Mouse (Mus musculus) liver, embryonic 16.5 days (tissue): ENCODE measurements around the gene Bean1. TPM values are rescaled to one million over a fixed set of nuclear protein-coding genes. Genes with fewer than 3 reads are reported as not detected.
A peak's percentile ranks its signal among the peaks of the same experiment; 100 is the strongest.
"Not testable (repeated sequence)": the region's sequence is repeated elsewhere in the genome, so short reads cannot be mapped to it uniquely, and the experiment has no call there.

Experiments used
- ATAC-seq: fragments of 200-750 bp; cut with Nextera tagmentation; 2 replicates; pipeline ENCODE4 v1.8.0; 2017; ENCODE audit warnings: low read depth, mild to moderate bottlenecking, moderate number of reproducible peaks, moderate library complexity
- H3K27ac ChIP-seq: fragments of 300-500 bp; sonication (generic); 2 replicates; pipeline ENCODE4 v1.5.1; 2014; ENCODE audit warnings: mild to moderate bottlenecking, low read length
- H3K27me3 ChIP-seq: fragments of 300-500 bp; sonication (generic); 2 replicates; pipeline ENCODE4 v1.6.1; 2014; ENCODE audit warnings: low read depth, low read length, mixed read lengths; ENCODE audit not compliant: control insufficient read depth, insufficient read depth
- H3K36me3 ChIP-seq: fragments of 300-500 bp; sonication (generic); 2 replicates; pipeline ENCODE4 v1.6.1; 2014; ENCODE audit warnings: mild to moderate bottlenecking; ENCODE audit not compliant: control insufficient read depth, insufficient read depth
- H3K4me1 ChIP-seq: fragments of 300-500 bp; sonication (generic); 2 replicates; pipeline ENCODE4 v1.6.1; 2014; ENCODE audit warnings: low read depth, low read length, mixed read lengths; ENCODE audit not compliant: control insufficient read depth
- H3K4me2 ChIP-seq: fragments of 300-500 bp; sonication (generic); 2 replicates; pipeline ENCODE4 v1.6.1; 2014; ENCODE audit warnings: low read depth, low read length, mixed read lengths
- H3K4me3 ChIP-seq: fragments of 300-500 bp; sonication (generic); 2 replicates; pipeline ENCODE4 v1.5.1; 2014; ENCODE audit warnings: low read depth, mild to moderate bottlenecking, low read length
- H3K9ac ChIP-seq: fragments of 300-500 bp; sonication (generic); 2 replicates; pipeline ENCODE4 v1.6.1; 2014; ENCODE audit warnings: low read depth, low read length
- H3K9me3 ChIP-seq: fragments of 300-500 bp; sonication (generic); replicated peaks from 2 replicates; pipeline ENCODE4 v1.6.1; 2016; ENCODE audit warnings: low read length; ENCODE audit not compliant: control insufficient read depth
- WGBS: fragments of 180-500 bp; shearing (Covaris S2); extraction: QIAGEN DNeasy Blood & Tissue Kit; methylation state at CpG from one replicate; pipeline ENCODE4 v1.1.7; 2014; ENCODE audit not compliant: insufficient replicate concordance; 5-methylcytosine and 5-hydroxymethylcytosine counted together
- polyA plus RNA-seq: library from polyadenylated mRNA; unstranded; fragments of >200 nt; fragmentation: Nextera tagmentation; extraction: Ambion mirVana; gene quantifications from 2 replicates; pipeline ENCODE4 v1.2.1, GENCODE M21; 2015

The Bean1 gene
- polyA plus RNA-seq, 1 experiment from 2014 or later: 0.05 TPM

- Histone ChIP-seq H3K4me3 (peak overlapping the region; percentile 90), H3K36me3 (no peaks in the 10 kb centered on the region), H3K9me3 (no peaks in the 10 kb centered on the region), H3K4me2 (peak overlapping the region; percentile 94), H3K4me1 (peaks cover 21% of the 10 kb centered on the region), H3K27ac (peak overlapping the region; percentile 81), H3K9ac (peak overlapping the region; percentile 80), H3K27me3 (no peaks in the 10 kb centered on the region)
- no peak for ATAC-seq
- 29% methylated on average over 22 of the region's 22 CpGs for WGBS
These were observed 77.0 kb downstream of the Bean1 start for GRCm38 (mm10) chr8:104247054-104247907.

- H3K27me3 ChIP-seq: no peaks in the 10 kb centered on the region
- H3K9me3 ChIP-seq: no peaks in the 10 kb centered on the region
- peak overlapping the region; percentile 90 for H3K4me3 ChIP-seq
- H3K36me3 ChIP-seq: no peaks in the 10 kb centered on the region
- peak overlapping the region; percentile 80 for H3K9ac ChIP-seq
- no peak for ATAC-seq
- peak overlapping the region; percentile 81 for H3K27ac ChIP-seq
- peaks cover 21% of the 10 kb centered on the region for H3K4me1 ChIP-seq
- peak overlapping the region; percentile 94 for H3K4me2 ChIP-seq
- 3% methylated on average over 11 of the region's 11 CpGs for WGBS
These were observed 77.7 kb downstream of the Bean1 start for GRCm38 (mm10) chr8:104247908-104248275.

GRCm38 (mm10) chr8:104248276-104248675 lies 78.0 kb downstream of the Bean1 start, which contains the start of gene Tk2:
Gene Tk2, minus strand, starts transcription at chr8:104248558.
- H3K9me3 ChIP-seq: no peaks in the 10 kb centered on the region
- peaks cover 21% of the 10 kb centered on the region for H3K4me1 ChIP-seq
- H3K4me3 ChIP-seq: peak within 1 kb of the TSS; percentile 90
- H3K36me3 ChIP-seq: no peaks in the 10 kb centered on the region
- ATAC-seq: peak; percentile 83
- under 1% methylated on average over 28 of the region's 28 CpGs for WGBS
- H3K27ac ChIP-seq: peak within 1 kb of the TSS; percentile 81
- H3K4me2 ChIP-seq: peak within 1 kb of the TSS; percentile 94
- peak within 1 kb of the TSS; percentile 80 for H3K9ac ChIP-seq
- no peaks in the 10 kb centered on the region for H3K27me3 ChIP-seq

- H3K27ac ChIP-seq: no peak overlapping the region
- 71% methylated on average over 7 of the region's 7 CpGs for WGBS
- no peak overlapping the region for H3K9ac ChIP-seq
- no peak overlapping the region for H3K4me3 ChIP-seq
- no peaks in the 10 kb centered on the region for H3K36me3 ChIP-seq
- H3K4me2 ChIP-seq: no peak overlapping the region
- no peaks in the 10 kb centered on the region for H3K27me3 ChIP-seq
- H3K4me1 ChIP-seq: peaks cover 21% of the 10 kb centered on the region
- H3K9me3 ChIP-seq: no peaks in the 10 kb centered on the region
- ATAC-seq: no peak
These were observed 79.3 kb downstream of the Bean1 start for GRCm38 (mm10) chr8:104249442-104249996.

- H3K4me2 ChIP-seq: peak within 1 kb of the TSS; percentile 97
- H3K36me3 ChIP-seq: no peaks in the 10 kb centered on the region
- H3K4me3 ChIP-seq: peak within 1 kb of the TSS; percentile 81
- peak within 1 kb of the TSS; percentile 90 for H3K27ac ChIP-seq
- WGBS: 4% methylated on average over 41 of the region's 41 CpGs
- no peaks in the 10 kb centered on the region for H3K9me3 ChIP-seq
- peaks cover 21% of the 10 kb centered on the region for H3K4me1 ChIP-seq
- H3K9ac ChIP-seq: peak within 1 kb of the TSS; percentile 77
- H3K27me3 ChIP-seq: no peaks in the 10 kb centered on the region
- ATAC-seq: peak; percentile 83
These were observed 80.5 kb downstream of the Bean1 start, which contains the start of gene Cklf for GRCm38 (mm10) chr8:104250439-104251367. Gene Cklf, plus strand, starts transcription at chr8:104250861.

GRCm38 (mm10) chr8:104251461-104251860 lies 81.2 kb downstream of the Bean1 start:
- H3K27ac ChIP-seq: peak overlapping the region; percentile 90
- no peak for ATAC-seq
- no peaks in the 10 kb centered on the region for H3K27me3 ChIP-seq
- H3K4me3 ChIP-seq: peak overlapping the region; percentile 81
- H3K4me2 ChIP-seq: peak overlapping the region; percentile 97
- under 1% methylated on average over 7 of the region's 7 CpGs for WGBS
- no peaks in the 10 kb centered on the region for H3K36me3 ChIP-seq
- H3K9ac ChIP-seq: peak overlapping the region; percentile 77
- no peaks in the 10 kb centered on the region for H3K9me3 ChIP-seq
- H3K4me1 ChIP-seq: peaks cover 21% of the 10 kb centered on the region

- no peak overlapping the region for H3K9ac ChIP-seq
- peaks cover 9% of the 10 kb centered on the region for H3K4me1 ChIP-seq
- H3K36me3 ChIP-seq: peaks cover 5% of the 10 kb centered on the region
- no peaks in the 10 kb centered on the region for H3K27me3 ChIP-seq
- ATAC-seq: no peak
- H3K4me2 ChIP-seq: no peak overlapping the region
- H3K9me3 ChIP-seq: no peaks in the 10 kb centered on the region
- H3K27ac ChIP-seq: no peak overlapping the region
- H3K4me3 ChIP-seq: no peak overlapping the region
- 61% methylated on average over 3 of the region's 3 CpGs for WGBS
These were observed 82.8 kb downstream of the Bean1 start for GRCm38 (mm10) chr8:104253016-104253415.

GRCm38 (mm10) chr8:104261802-104262201 lies 91.6 kb downstream of the Bean1 start:
- H3K4me3 ChIP-seq, H3K27ac ChIP-seq, H3K36me3 ChIP-seq, H3K9ac ChIP-seq, H3K4me1 ChIP-seq, H3K27me3 ChIP-seq, H3K9me3 ChIP-seq, ATAC-seq, H3K4me2 ChIP-seq: not testable (repeated sequence)
- 76% methylated on average over 5 of the region's 5 CpGs for WGBS
